Mouse (Mus musculus) adrenal gland, adult 18-20 months (tissue): ENCODE data around the gene Zfp788. TPM values are rescaled to one million over a fixed set of nuclear protein-coding genes. Genes with fewer than 3 reads are reported as not detected.
"Not testable (repeated sequence)": the region's sequence is repeated elsewhere in the genome, so short reads cannot be mapped to it uniquely, and the experiment has no call there.

Source experiments
- DNase-seq, 2 experiments: peaks; one replicate each; pipeline ENCODE4 v3.0.0; 2021 to 2022; ENCODE audit warnings: low spot score in 2 of 2
- long read RNA-seq, 2 experiments: library from polyadenylated mRNA; stranded (forward); transcript quantifications; one replicate each; pipeline ENCODE4 v2.0.0; 2021
- total RNA-seq, 2 experiments: library from RNA; stranded (reverse); gene quantifications; 1 replicate in 1 of 2; 2 replicates in 1 of 2; pipeline ENCODE4 v1.2.3; 2021

Zfp788 gene
- total RNA-seq: 10 to 100 TPM; 10.4 to 10.8 TPM
- long read RNA-seq, experiment 1, partial matches to known transcripts: 0 of 5 reads
- long read RNA-seq, experiment 1, other reads (novel, unspliced or antisense): 1 of 5 reads
- long read RNA-seq, experiment 2, partial matches to known transcripts: 0 of 6 reads
- long read RNA-seq, experiment 2, other reads (novel, unspliced or antisense): 2 of 6 reads

DNA sequence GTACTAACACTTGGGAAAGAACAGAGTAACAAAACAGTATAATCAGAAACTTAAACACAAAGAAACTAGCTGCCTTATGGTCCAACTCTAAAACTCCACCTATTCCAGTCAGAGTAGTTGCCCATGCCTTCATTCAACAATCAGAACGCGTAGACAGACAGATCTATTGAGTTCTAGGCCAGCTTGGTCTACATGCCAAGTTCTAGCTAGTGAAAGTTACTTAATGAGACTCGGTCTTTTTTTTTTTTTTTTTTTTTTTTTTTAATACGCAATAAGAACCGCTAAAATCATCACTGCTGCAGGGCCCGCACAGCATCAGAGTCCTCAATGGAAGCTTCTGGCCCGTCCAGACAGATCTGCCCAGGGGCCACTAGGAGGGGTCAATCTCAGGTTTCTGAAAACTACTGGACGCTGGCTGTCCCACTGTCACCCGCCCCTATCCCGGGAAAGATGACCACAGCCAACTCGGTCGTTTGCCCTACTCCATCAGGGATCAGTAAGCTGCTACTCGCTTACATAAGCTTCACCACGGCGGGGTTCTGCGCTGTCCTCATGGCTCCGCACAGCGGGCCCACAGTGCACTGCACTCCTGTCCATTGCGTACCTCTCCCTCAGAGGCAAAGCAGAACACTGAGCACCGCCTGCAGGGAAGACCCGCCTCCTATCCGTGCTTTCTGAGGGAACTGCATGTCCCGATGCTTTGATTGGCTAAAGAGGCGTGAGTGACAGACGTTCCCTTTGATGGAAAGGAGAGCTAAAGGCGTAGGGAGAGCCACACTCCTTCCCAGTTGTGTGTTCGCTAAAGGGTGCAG lies at the start of gene Zfp788:
Zfp788 (plus strand) TSS at position 795 of the 812 bp plus-strand sequence.
- peak; percentile 80 to 83 for DNase-seq

DNA sequence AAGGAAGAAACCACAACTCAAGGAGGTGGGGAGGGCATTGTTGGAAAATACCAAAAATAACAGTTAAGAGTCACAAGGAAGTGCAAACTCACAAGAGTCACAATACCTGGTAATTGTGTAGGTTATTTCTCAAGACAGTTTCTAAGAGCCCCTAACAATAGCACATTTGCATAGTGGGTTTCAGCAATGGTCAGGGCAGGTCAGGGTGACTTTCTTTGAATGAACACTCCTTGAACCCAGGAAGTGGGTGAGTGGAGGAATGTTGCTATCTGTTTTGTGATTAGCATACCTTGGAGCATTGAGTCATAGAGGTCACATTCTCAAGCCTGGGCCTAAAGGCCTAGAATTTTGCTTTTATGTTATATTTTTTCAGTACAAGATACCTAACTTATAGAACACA lies 45.2 kb upstream of the Zfp788 start:
- DNase-seq: not testable (repeated sequence)

- DNase-seq: no peak
Measured at GRCm38 (mm10) chr7:41598615-41599014, 34.4 kb upstream of the Zfp788 start.

GRCm38 (mm10) chr7:41599034-41599813 lies 33.8 kb upstream of the Zfp788 start, which contains the start of gene 2610021A01Rik:
Gene 2610021A01Rik, plus strand, starts transcription at chr7:41599230.
- peak; percentile 81 to 83 for DNase-seq

DNA sequence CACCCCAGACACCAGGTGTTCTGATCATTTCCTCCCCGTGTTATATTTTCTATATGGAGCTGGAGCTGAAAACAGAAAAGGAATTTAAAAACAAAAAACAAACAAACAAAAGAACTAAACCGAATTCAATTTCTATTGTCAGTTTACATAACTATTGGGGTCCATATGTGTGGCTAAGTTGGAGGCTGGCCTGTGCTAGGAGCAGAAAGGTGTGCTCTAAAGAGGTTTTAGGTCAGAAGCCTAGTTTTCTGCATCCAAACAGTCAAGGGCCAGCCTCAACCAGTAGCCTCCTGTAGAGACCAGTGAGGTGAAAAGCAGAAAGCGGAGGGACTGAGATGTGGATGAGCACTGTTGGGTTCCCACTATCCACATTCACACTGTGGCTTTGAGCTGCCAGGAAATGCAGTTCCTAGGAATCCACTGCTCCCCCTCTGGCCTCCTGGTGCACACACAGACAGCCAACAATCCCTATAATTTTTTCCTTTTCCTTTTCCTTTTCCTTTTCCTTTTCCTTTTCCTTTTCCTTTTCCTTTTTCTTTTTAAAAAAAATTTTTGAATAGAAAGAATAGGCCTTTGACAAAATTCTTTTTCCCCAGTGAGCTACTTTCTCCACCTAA lies 33.0 kb upstream of the Zfp788 start:
- no peak for DNase-seq

DNA sequence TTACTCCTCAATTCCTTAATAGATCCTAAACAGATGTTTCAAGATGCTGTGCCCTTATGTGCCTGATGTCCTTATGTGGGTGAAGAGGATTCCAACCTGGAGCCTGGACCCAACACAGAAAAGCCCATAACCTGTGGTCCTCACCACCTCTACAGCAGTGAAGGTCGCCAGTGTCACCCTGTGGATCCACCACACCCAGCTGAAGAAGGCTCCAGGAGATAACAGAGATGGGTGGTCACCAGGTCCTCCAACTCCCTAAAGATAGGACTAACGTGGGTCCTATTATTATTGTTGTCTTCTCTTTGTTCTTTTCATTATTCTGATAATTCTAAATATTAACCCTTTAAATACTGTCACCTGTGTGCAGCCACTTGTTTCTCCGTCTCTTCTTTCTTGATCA lies 21.3 kb upstream of the Zfp788 start:
- no peak for DNase-seq

GRCm38 (mm10) chr7:41616241-41616640 lies 16.8 kb upstream of the Zfp788 start:
- DNase-seq: not testable (repeated sequence)

GRCm38 (mm10) chr7:41633221-41633984 lies 400 bp downstream of the Zfp788 start:
- DNase-seq: peak; percentile 75 to 79

- not testable (repeated sequence) for DNase-seq
Measured at GRCm38 (mm10) chr7:41674326-41674725, 41.3 kb downstream of the Zfp788 start.

Other genes with a start within 250 kb of the Zfp788 start
- gene AI987944, start 239.8 kb upstream of the Zfp788 start, total RNA-seq: 10 to 100 TPM; 11.5 to 12.4 TPM
- gene Vmn2r57, start 184.5 kb upstream of the Zfp788 start, total RNA-seq: under 1 TPM; 0.19 to 0.23 TPM
- gene Gm20449, start 133.8 kb upstream of the Zfp788 start, total RNA-seq: under 1 TPM; 0.10 to 0.13 TPM
- 1 to 10 TPM; 6.7 to 7.5 TPM for gene AW146154, start 133.3 kb upstream of the Zfp788 start, total RNA-seq
- gene Gm6871, start 59.5 kb upstream of the Zfp788 start, total RNA-seq: not detected
- gene 2610021A01Rik, start 34.0 kb upstream of the Zfp788 start, total RNA-seq: 10 to 100 TPM; 13.1 to 15.4 TPM
- not detected for gene Vmn2r58, start 239.5 kb downstream of the Zfp788 start, total RNA-seq